Mouse (Mus musculus) spleen, postnatal 10 days (tissue): Measurements from ENCODE around the gene Sel1l2.
"Not testable (repeated sequence)": the region's sequence is repeated elsewhere in the genome, so short reads cannot be mapped to it uniquely, and the experiment has no call there.

Source experiments
- DNase-seq, 2 experiments: peaks; one replicate each; pipeline ENCODE4 v3.0.0; 2021 to 2022; ENCODE audit warnings: low spot score in 2 of 2

Sel1l2 gene

GRCm38 (mm10) chr2:140214519-140215027 lies 174.9 kb downstream of the Sel1l2 start:
- DNase-seq: no peak

- no peak for DNase-seq
These were observed 185.8 kb downstream of the Sel1l2 start for GRCm38 (mm10) chr2:140203756-140204155.

GRCm38 (mm10) chr2:140202573-140202972 lies 186.9 kb downstream of the Sel1l2 start:
- DNase-seq: no peak

GRCm38 (mm10) chr2:140200713-140201112 lies 188.8 kb downstream of the Sel1l2 start:
- DNase-seq: no peak

- not testable (repeated sequence) for DNase-seq
These were observed 203.8 kb downstream of the Sel1l2 start for GRCm38 (mm10) chr2:140185685-140186210.
